Mouse (Mus musculus) activated CD4-positive, CD25-positive, alpha-beta regulatory T cell, adult 4 months (primary cell): ENCODE measurements around the gene 4930583I09Rik. TPM values are rescaled to one million over a fixed set of nuclear protein-coding genes. Genes with fewer than 3 reads are reported as not detected.
A peak's percentile ranks its signal among the peaks of the same experiment; 100 is the strongest.

Source experiments
- ATAC-seq: one replicate; pipeline ENCODE4 v1.8.0; 2017
- polyA plus RNA-seq, 2 experiments: library from polyadenylated mRNA; unstranded; fragments of 100-300 nt; shearing (Covaris generic); gene quantifications; one replicate each; pipeline ENCODE4 v1.2.1; 2017

Gene 4930583I09Rik
- polyA plus RNA-seq, result not detected

DNA sequence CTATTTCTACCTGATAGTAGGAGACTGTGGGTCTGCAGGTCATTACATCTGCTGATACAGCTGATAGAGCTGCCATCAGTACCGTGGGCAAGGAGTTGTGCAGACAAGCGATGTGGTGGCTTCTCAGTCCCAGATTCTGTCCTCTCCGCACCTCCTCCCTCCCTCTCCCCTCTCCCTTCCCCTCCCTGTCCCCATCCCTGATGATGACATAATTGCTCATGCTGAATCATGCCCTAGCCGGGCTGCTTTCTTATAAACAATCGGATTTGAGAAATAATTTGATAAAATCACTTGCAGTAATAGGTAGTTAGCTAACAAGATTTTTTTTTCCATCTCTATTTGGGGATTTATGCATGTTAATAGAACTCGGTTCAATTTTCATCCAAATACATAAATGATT, at the start of gene 4930583I09Rik:
Gene 4930583I09Rik (minus strand): TSS at position 144 of the 400 bp plus-strand sequence.
- no peak for ATAC-seq

DNA sequence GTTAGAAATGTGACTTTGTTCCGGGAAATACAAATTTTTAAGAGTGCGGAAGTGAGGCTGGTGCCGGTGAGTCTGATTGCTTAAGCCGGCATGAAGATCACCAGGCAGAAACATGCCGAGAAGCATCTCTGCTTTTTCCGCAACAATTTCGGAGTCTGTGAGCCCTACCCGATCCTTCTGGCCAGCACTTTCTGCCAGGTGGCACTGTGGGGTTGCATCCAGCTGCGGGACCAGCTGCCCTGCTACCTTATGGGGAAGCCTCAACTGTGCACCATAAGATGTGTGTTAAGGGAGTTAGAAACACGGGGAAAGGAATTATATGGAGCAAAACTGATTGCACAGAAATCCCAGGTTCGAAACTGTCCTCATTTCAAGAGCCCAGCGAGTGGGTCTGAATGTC, 40.2 kb upstream of the 4930583I09Rik start:
- ATAC-seq, result no peak

DNA sequence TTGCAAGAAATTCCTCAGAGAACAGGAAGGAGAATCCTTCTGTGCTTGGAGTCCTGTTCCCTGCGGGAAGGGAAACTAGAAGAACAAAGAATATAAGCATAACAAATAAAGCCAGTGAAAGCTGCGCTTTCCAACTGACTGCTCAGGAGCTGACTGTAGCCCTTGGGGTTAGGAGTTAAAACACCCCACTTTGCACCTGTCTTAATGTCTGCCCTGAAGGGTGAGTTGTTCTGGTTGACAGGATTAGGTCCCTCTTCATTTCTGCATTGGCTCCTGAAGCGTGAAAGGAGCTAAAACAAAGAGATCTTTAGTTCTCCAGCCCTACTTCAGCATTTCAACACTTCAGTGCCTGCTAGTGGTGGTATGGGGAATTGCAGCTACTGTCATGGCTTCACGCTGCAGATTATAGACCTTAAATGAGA, 37.8 kb upstream of the 4930583I09Rik start:
- peak; percentile 49 for ATAC-seq

DNA sequence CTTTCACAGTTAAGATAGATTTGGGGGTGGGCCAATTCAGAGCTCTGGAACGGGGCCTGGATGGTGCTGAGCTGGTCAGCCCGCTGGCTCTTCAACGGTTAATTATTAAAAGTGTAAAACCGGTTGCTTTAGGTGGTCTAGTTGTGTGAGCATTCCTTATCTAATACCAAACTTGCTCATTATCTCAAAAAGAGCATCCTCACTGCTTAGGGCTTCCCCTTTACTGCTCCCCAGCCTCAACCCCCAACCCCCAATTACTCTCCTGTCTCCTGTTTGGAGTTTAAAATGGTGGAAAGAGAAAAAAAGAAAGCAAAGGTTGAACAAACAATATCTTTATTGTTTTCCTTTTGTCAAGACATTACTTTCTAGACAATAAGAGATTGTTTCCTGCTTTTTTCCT, 27.9 kb upstream of the 4930583I09Rik start:
- ATAC-seq, result no peak

DNA sequence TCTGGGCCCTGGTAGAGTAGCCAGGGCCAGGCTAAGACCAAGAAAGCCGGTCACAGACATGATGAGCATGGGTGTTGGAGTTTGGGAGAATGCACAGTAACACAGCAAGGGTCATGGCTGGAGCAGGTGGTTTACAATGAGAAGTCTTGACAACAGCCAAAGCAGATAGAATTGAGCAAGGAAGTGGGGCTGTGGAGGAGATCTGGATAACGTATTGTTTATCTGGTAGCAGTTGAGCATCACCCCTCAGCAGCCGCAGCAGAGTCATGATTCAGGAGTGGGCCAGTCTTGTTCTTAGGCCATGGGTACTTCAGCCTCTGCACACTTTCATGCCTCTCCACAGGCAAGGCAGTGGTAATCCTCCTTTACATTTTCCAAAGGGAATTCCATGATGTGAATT, 25.1 kb upstream of the 4930583I09Rik start:
- ATAC-seq, result no peak

DNA sequence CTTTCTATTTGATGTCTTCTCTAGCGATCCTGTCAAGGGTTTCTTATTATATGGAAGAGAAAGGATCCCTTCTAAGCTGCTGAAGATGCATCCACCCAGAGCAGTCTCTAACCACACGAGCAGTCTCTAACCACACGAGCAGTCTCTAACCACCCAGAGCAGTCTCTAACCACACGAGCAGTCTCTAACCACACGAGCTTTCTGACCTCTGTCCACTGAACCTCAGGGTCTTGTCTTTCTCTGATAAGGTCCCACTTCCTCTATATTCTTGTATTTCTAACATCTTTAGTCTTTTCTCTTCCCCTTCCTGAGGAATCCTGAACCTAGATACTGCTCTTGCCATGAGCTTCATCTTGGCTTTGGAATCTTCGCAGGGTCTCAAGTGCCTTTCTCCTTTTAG, 23.0 kb upstream of the 4930583I09Rik start:
- no peak for ATAC-seq

DNA sequence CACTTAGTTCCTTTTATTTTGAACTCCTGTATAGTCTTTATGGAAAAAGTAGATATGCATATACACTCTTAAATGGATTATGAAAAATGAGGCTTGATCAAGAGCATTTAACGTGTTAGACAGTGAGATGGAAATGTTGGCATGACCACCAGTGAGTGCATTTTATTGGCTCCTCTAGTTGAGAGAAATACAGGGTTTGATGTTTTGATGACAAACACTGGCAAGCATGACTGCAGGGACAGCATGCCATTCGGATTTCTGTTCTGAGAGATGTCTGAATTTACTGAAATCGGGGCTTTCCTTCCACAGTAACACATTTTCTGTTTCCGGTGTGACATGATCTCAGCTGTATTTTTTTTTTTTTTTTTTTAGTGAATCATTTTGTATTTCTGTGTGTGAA, 12.2 kb upstream of the 4930583I09Rik start:
- ATAC-seq, result no peak

DNA sequence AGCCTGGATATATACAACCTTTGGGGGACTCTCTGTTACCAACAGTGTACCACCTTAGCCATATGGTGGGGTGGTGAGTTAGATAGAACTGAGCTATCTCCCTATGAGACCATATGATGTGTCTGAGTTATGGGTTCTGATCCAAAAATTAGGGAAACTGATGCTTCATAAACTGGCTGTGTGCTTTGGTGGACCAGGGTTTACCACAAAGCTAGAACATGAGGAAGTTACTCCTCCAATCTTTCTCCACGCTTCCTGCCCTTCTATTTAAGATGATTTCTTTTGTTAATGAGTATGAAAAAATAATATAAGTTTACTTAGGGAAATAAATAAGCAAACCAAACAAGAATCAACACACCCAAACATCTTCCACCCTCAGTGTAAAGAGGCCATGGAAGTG, 10.8 kb upstream of the 4930583I09Rik start:
- no peak for ATAC-seq

DNA sequence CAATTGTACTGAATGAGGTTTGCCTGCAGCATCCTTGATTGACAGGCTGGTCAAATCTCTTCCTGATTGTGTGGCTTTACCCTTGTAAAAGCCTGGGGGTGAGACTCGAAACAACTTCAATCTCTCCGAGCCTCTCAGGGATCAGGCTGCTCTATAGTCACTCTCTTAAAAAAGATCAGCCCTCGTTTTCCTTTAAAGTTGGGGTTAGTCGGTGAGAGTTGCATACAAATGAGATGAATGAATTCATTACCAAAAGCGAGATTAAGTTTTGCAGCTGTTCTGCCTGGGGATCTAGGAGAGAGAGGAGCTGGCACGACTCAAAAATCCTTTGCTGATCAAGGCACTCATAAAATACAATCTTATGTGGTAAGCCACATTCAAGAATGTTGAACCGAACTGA, 1.0 kb upstream of the 4930583I09Rik start:
- ATAC-seq, result no peak

DNA sequence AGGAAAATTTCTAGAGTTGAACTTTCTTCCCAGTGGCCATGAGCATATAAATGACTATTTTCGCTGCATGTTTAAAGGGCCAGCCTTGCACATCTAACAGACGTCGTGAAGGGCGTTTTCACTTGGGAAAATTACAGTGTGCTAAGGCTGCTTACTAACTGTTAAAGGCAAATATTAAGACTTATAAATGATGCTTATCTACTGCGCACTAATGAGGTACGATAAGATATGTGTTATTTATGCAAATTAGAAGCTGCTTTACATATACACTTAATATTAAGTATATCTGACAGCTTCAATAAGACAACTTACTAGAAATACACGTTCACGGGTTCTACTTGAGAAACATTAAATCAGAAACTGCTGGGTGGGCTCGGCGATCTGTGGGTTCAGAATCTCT, 481 bp upstream of the 4930583I09Rik start:
- ATAC-seq, result no peak

DNA sequence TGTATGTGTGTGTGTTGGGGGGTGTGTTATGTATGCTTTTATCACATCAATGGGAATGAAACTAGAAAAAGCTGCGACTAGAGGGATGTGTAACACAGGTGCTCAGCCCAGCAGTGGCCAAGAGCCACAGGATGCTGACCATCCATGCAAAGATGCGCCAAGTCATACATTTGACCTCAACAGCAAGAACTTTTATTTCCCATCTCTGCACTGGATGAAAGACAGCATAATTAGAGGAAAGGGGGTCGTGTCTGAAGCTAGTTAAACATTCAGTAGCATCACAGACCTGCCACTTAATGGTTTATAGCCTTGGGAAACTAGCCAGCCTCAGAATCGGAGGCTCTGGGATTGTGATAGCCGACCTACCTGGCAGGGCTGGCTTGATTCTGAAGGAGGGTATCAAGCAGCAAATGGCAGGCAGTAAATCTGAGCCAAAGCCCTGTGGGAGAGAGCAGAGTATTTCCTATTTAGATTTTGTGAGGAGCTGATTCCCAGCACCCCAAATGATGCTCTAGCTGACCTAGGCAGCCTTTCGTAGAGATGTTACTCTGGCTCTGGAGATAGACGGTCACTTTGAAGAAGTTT, 1.9 kb downstream of the 4930583I09Rik start:
- no peak for ATAC-seq

DNA sequence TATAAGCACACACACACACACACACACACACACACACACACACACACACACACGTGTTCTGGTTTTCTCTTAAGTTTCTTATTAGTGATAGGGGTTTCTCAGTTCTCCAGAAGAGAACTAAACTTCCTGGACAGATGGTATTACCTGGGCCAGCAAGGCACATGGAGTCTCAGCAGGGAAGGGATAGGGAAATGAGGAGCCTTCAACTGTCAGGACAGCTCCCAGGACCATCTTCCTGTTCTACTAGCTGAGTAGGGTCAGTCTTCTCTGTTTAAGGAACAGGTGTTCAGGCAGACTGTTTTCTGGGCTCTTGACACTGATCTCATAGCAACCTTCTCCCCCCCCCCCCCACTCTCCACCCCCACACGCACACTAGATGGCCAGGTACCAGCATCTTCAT, 2.8 kb downstream of the 4930583I09Rik start:
- no peak for ATAC-seq

DNA sequence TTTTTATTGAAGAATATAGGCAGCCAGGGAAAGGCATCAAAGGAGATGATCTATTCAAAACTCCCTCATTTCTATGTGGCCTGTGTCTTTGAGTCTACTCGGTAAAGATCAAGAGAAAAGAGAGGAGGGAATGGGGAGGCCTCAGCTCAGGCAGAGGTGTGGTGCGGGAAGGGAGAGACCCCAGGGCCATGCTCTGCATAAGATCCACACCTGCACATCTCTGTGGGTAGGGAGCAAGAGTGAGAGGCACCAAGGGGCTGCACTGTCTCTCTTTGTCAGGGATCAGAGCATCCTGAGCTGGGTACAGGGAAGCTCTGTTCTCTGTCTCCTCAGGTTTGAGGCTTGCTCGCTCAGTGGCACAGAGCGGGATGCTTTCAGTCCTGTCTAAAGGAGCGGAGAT, 8.4 kb downstream of the 4930583I09Rik start:
- ATAC-seq, result no peak

DNA sequence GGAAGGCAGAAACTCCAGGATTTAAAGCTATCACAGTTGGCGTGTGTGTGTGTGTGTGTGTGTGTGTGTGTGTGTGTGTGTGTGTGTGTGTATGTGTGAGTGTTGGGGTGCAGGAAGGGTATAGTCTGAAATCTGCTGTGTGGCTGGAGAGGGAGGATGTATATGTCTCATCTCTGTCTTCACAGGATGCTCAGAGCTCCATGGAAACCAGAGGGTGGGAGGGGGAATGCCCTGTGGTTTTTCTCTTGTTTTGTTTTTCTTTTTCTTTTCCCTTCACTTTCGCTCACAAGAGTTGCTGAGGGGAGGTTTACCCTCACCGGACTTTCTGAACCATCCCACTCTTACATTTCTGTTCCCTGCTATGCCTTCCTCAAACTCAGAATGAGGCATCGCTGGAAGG, 9.0 kb downstream of the 4930583I09Rik start:
- peak; percentile 86 for ATAC-seq

DNA sequence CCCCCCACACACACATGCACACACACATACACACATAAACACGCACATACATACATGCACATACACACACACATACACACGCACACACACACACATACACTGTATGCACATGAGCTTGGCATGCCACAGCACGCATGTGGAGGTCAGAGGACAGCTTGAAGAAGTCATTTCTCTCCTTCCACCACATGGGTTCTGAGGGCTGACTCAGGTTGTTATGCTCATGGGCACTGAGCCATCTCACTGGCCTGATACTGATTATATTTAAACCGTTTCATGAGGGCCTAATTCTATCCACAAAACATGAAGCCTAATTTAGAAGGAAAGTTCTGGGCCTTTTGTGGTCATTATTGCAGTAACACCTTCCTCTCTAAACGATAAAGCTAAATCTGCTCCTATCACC, 13.3 kb downstream of the 4930583I09Rik start:
- no peak for ATAC-seq

DNA sequence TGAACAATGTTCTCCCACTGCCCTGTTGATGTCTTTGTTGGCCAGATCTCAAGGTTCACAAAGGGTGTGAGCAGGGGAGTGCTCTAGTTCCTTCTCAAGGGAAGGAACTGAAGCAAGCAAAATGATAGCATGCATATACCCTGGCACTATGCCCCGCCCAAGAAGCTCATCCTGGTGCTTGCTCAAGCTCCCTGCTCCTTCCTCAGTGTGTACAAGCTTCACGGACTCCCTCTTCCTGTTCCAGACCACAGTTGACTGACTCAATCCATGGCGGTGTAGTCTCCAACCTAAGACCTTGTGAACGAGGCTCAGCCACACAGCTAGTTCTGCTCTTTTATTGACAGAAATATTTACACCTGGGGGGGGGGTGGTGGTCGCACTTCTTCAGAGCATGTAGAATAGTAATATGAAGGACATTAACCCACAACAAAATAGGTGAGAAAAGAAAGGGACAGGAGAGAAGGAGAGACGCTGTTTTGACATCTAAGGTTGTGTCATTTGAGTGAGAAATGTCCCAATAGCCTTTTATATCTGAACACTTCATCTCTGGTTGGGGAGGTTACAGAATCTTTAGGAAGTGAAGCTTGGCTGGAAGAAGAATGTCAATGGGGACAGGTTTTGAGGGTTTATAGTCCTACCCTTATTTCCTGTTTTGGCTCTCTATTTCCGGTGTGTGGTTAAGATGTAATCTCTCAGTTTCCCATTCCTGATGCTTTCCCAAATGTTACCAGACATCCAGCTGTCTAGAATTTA, 14.9 kb downstream of the 4930583I09Rik start:
- no peak for ATAC-seq

DNA sequence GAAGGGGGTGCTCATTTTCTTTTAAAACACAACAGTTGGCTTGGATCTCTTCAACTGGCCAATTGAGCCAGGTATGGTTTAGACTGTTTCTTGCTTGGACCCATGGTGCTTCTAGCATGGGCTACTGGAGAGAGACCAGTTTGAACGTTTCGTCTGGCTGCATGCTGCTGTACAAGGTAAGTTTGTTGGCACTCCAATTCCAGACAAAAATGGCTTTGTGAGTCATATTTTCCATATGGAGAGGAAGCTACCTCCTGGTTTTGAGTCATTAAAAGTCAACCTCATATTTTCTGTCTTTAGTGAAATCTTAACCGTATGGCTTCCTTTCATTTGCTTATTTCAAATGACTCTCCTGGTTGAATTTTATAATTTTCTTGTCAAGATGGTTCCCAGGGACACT, 19.6 kb downstream of the 4930583I09Rik start:
- ATAC-seq, result no peak

DNA sequence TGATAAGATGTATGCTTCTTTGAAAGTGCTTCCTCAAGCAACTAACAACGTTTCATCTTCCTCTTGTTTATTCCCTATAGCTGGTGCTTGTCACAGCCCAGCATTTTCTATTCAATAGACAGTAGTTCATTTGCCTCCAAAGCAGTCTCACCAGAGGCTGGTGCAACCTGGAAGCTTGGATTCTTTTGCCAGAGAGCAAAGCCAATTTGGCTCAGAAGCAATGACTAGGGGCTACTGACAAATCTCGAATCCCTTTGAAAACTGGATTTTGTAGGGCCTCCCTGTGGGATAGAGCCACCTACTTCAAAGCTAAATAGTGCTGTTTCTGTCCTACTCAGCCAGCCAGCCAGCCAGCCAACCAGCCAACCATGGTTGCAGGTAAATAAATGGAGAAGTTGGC, 20.1 kb downstream of the 4930583I09Rik start:
- no peak for ATAC-seq

DNA sequence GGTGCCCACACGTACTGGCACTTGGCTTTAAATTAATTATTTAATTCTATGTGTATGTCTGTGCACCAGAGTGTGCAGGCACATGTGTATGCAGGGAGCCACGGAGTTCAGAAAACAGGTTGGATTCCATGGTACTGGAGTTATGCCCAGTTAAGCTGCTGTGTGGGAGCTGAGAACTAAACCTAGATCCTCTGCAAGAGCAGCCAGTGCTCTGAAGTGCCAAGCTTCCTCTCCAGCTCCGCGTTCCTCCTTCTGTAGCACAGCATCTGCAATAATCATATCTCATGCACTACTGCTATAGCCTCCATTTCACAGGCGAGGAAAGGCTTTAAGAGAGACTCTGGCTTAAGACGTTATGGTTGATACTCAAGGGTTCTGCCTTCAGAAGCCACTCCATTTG, 22.3 kb downstream of the 4930583I09Rik start:
- no peak for ATAC-seq

DNA sequence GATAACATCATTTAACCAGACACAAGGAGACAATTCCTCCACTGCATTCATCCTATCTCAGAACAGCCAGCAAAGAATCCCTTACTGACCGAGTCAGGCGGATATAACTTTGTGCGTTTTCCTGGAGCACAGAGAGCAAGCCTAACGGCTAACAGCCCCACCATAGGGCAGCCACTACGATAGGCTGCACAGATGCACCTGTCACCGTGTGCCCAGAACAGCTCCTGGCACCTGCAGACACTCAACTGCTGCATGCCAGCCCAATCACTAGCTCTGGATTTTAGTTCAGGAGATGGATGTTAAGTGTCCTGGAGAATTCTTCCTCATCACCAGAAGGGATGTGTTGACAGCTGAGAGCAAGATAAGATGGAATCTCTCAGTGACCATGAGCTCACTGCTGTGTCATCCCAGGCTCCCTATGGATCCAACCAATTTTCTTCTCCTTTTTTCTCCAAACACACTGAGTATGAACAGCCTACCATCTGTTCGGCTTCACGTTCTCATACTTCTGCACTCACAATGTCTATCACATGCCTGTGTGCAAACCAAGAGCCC, 29.8 kb downstream of the 4930583I09Rik start:
- no peak for ATAC-seq

DNA sequence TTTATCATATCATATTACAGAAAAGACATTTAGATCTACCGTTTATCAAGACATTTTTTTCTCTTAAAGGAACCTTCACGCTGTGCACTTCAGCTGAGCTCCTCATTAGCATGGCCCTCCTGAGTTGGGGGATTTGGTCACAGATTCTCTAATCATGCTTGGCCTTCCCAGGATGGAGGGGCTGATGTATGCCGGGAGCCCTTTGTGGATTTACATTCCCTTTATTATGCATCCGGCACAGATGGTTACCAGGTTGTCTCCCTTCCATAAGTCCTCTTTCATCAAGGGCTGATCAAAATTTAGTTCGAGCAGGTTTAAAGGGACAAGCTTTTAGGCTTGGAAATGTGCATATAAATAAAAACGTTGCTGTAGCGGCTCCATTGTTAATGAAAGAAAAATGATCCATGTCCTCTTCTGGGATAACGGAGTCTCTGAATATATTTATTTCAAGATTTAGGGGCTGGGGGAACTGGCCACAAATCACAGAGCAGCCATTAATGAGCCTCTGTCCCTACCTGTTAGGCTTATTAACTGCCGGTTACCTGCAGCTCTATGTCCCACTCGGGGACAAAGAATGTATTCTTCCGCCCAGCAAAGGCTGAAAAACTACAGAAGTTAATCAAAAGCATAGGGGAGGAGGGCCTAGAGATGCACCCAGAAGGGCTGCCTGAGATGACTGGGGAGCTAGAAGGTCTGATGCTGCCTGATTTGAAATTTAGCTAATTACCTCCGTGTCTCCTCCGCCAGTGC, 31.3 kb downstream of the 4930583I09Rik start:
- ATAC-seq, result no peak

DNA sequence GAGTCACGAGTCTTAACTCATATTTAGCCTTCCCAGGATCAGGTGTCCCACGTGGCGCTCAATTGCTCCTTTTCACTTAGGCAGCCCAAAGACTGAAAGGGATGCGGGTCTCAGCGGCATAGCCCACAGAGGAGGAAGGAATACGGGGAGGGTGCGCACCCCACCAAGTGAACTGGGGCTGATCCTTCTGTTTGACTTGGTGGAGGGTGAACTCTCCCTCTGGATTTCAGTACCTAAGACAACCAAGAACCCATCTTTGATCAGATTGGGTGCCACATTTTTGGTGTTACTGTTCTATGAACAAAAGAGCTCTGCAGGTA, 33.0 kb downstream of the 4930583I09Rik start:
- ATAC-seq, result no peak

DNA sequence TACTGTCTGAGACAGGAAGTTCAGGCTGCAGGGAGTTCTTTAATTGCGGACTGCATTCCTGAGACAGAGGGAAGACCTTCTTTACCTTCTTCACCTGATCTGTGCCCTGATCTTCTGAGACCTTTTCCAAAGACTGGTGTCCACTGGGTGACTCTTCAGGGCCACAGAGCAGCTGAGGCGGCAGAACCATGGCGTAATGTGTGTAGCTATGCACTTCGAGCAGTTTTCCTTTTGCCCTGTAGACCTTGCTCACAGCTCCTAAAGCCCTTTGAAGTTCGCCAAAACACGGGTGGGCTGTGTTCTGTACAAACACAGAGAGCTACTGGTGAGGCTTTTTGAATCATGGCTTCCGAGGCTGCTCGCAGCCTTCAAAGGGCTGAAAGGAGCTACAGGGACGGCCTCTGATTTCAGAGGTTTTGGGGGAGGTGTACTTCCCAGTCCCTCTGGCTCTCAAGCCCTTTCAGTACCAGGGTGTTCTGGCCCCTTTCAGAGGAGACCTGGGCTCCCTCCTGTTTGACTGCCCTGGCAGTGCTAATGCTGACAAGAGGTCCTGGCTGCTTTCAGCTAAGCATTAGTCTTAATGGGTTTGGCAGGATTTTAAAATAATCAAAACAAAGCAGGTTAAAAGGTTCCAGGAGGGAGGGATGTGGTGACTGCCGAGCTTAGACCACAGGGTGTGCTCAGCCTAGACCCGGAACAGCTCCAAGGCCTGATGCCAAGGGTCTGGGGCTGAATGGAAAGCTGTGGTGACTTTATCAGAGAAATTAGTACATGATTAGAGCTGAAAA, 33.5 kb downstream of the 4930583I09Rik start:
- ATAC-seq, result no peak
